Mouse (Mus musculus): ENCODE data around the gene Gm49450.
"Not testable (repeated sequence)": the region's sequence is repeated elsewhere in the genome, so short reads cannot be mapped to it uniquely, and the experiment has no call there.

DNA sequence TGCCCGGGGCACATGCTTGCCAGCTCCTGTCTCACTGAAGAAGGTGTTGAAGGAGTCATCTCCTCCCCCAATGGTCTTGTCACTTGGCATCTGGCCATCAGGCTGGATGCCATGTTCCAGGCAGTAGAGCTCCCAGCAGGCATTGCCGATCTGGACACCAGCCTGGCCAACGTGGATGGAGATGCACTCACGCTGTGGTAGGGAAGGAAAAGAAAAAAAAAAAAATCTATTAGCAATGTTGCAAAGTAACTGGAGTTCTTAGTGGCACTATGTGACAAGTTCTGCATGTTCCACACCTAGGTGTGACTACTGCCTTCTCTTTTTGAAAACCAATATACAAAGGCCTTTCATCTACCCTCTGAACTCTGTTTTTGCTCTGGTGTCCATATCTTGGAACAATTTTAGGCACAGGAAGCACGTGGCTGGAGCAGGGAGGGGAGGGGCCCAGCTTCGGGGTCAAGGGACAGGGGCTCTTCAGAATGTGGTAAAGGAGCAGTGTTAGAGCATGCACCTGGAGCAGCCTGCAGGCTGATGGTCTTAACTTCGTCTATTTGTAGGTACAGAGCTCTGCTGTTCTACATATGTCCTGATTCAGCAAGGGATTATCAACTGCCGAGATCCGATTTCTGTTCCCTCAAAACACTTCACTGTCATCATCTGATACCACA, 20.2 kb downstream of the Gm49450 start:
- not testable (repeated sequence) for TF ChIP-seq CTCF (IDR thresholded peaks at IDR 0.05; ENCODE audit: control insufficient read depth, insufficient read depth, insufficient read length); MYOD1 (IDR thresholded peaks at IDR 0.05; ENCODE audit: control insufficient read depth, insufficient read length, low read depth)
